ENCODE assay signal across 9 mouse cellular contexts in the genomic region with DNA sequence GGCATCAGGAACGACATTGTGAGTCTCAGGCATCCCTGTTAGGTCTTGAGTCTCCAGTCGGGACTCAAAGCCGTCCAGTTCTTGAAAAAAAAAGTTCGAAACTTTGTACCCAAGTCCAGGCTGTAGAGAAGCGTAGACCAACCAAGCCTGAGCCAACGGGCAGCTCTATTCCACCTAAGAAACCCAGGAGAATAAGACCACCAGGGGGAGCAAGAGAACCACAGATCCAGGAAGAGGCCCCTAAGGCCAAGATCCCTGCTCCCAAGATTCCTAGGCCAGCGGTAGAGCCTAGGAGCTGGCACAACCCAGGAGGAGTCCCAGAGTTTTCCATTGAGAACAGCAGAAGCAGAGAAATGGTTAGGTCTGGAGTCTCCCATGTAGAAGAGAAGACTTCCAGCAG. TPM values are rescaled to one million over a fixed set of nuclear protein-coding genes. Genes with fewer than 3 reads are reported as not detected.
A peak's percentile ranks its signal among the peaks of the same experiment; 100 is the strongest.
DNase-seq lines count a peak whose midpoint lies in the region; ATAC-seq lines count a peak whose summit lies in the region.
"Had no signal": no experiment of that assay in that cellular context is flagged by ENCODE, and none has a peak within 500 bp of the region (broad histone marks: within the 10 kb centered on the region; RNA-seq: fewer than 3 reads in every experiment).

No protein-coding gene starts in this region.

- peak; percentile 41; the same call in 1 of the 2 replicates for ATAC-seq in forebrain, embryonic 12.5 days (ENCODE audit: low FRiP score)
- no peak for ATAC-seq in forebrain, embryonic 13.5 days
- ATAC-seq in hematopoietic stem cell, adult 5-6 weeks (replicated peaks in 1 of 2; ENCODE audit: insufficient read depth in 1 of 2, low FRiP score in 2 of 2, low TSS enrichment in 1 of 2, low read depth in 1 of 2, poor library complexity in 2 of 2, severe bottlenecking in 2 of 2): peak; percentile 48 to 65; a peak in 2 of 4 replicates
- 0 out of 2 replicates have a peak, but pooled peaks have one; percentile 60 for ATAC-seq in megakaryocyte-erythroid progenitor cell, adult 5-6 weeks (replicated peaks; ENCODE audit: low FRiP score, low TSS enrichment, poor library complexity, severe bottlenecking)
- peak; percentile 50; the same call in 1 of the 2 replicates for ATAC-seq in stomach, embryonic 15.5 days (ENCODE audit: insufficient read depth, low FRiP score, low read depth)

- H3K4me3 ChIP-seq in forebrain, embryonic 12.5 days (replicated peaks): no peak overlapping the region
- H3K4me3 ChIP-seq in forebrain, embryonic 13.5 days: no peak overlapping the region
- H3K4me3 ChIP-seq in embryonic facial prominence, embryonic 10.5 days: no peak overlapping the region
- no peak overlapping the region for H3K4me3 ChIP-seq in stomach, embryonic 15.5 days (replicated peaks)

- peak; percentile 58 for DNase-seq in adrenal gland, postnatal 25 days
- peak; percentile 77 for DNase-seq in embryonic facial prominence, embryonic 10.5 days (ENCODE audit: low spot score)
- peak; percentile 72 for DNase-seq in layer of hippocampus, adult 9-11 months

- 0 out of 2 replicates have a peak overlapping the region, but pooled peaks have one; percentile 7 for H3K9ac ChIP-seq in forebrain, embryonic 12.5 days
- H3K9ac ChIP-seq in forebrain, embryonic 13.5 days: no peak overlapping the region
- H3K9ac ChIP-seq in stomach, embryonic 15.5 days: no peak overlapping the region

- peaks cover 52% of the 10 kb centered on the region for H3K27me3 ChIP-seq in forebrain, embryonic 12.5 days
- H3K27me3 ChIP-seq in forebrain, embryonic 13.5 days: peaks cover 47% of the 10 kb centered on the region
- H3K27me3 ChIP-seq in embryonic facial prominence, embryonic 10.5 days (replicated peaks; ENCODE audit: low read depth, poor library complexity, severe bottlenecking): peaks cover 82% of the 10 kb centered on the region
- peaks cover 34% of the 10 kb centered on the region for H3K27me3 ChIP-seq in stomach, embryonic 15.5 days (replicated peaks)

- H3K9me3 ChIP-seq in forebrain, embryonic 12.5 days: peaks cover 3% of the 10 kb centered on the region; the same call in 1 of the 2 replicates
- 0 out of 2 replicates have a peak, but pooled peaks cover 3% of the 10 kb centered on the region for H3K9me3 ChIP-seq in forebrain, embryonic 13.5 days (replicated peaks)
- H3K9me3 ChIP-seq in embryonic facial prominence, embryonic 10.5 days: no peaks in the 10 kb centered on the region; the same call in 1 of the 2 replicates
- no peaks in the 10 kb centered on the region for H3K9me3 ChIP-seq in stomach, embryonic 15.5 days

- no peaks in the 10 kb centered on the region for H3K4me1 ChIP-seq in forebrain, embryonic 12.5 days
- H3K4me1 ChIP-seq in forebrain, embryonic 13.5 days: peaks cover 4% of the 10 kb centered on the region
- H3K4me1 ChIP-seq in embryonic facial prominence, embryonic 10.5 days: peaks cover 21% of the 10 kb centered on the region
- peaks cover 5% of the 10 kb centered on the region; the same call in 1 of the 2 replicates for H3K4me1 ChIP-seq in stomach, embryonic 15.5 days

- no peak overlapping the region for H3K27ac ChIP-seq in forebrain, embryonic 12.5 days
- no peak overlapping the region for H3K27ac ChIP-seq in forebrain, embryonic 13.5 days
- H3K27ac ChIP-seq in embryonic facial prominence, embryonic 10.5 days (replicated peaks): no peak overlapping the region
- H3K27ac ChIP-seq in stomach, embryonic 15.5 days: no peak overlapping the region

- 15% methylated on average over 7 of the region's 7 CpGs for WGBS in forebrain, embryonic 12.5 days
- 19% methylated on average over 7 of the region's 7 CpGs for WGBS in forebrain, embryonic 13.5 days
- WGBS in embryonic facial prominence, embryonic 10.5 days: 17% methylated on average over 7 of the region's 7 CpGs
- WGBS in stomach, embryonic 15.5 days: 14% methylated on average over 7 of the region's 7 CpGs

- no peak overlapping the region for H3K4me2 ChIP-seq in forebrain, embryonic 12.5 days
- H3K4me2 ChIP-seq in forebrain, embryonic 13.5 days: no peak overlapping the region
- no peak overlapping the region for H3K4me2 ChIP-seq in stomach, embryonic 15.5 days

- H3K36me3 ChIP-seq in forebrain, embryonic 12.5 days (replicated peaks): no peaks in the 10 kb centered on the region
- H3K36me3 ChIP-seq in forebrain, embryonic 13.5 days (ENCODE audit: poor library complexity, severe bottlenecking): no peaks in the 10 kb centered on the region
- no peaks in the 10 kb centered on the region for H3K36me3 ChIP-seq in embryonic facial prominence, embryonic 10.5 days (replicated peaks)
- H3K36me3 ChIP-seq in stomach, embryonic 15.5 days: no peaks in the 10 kb centered on the region

RNA-seq across cellular contexts. Expression of gene Mei1, which starts 4.3 kb away (rescaled TPM):
- polyA plus RNA-seq in forebrain, embryonic 12.5 days (2016; fragmentation: Nextera tagmentation; extraction: Ambion mirVana): 0.06 and 0.08 TPM in 2 replicates
- 0.04 and 0.14 TPM in 2 replicates for polyA plus RNA-seq in forebrain, embryonic 13.5 days (2015; fragmentation: Nextera tagmentation; extraction: Ambion mirVana)
- total RNA-seq in adrenal gland, postnatal 25 days (2021): 2.8 and 4.3 TPM in 2 replicates
- polyA plus RNA-seq in embryonic facial prominence, embryonic 10.5 days (2016; fragmentation: Nextera tagmentation; extraction: Ambion mirVana): 0.14 TPM in 1 of 2 replicates, not detected in the other
- total RNA-seq in hematopoietic stem cell, adult 5-6 weeks (2017): not detected in 2 replicates
- total RNA-seq in megakaryocyte-erythroid progenitor cell, adult 5-6 weeks (2014; fragmentation: Nextera tagmentation): not detected in 2 replicates
- not detected in 2 replicates for total RNA-seq in megakaryocyte-erythroid progenitor cell, adult 5-6 weeks (2017)
- not detected in 2 replicates for polyA plus RNA-seq in stomach, embryonic 15.5 days (2015; fragmentation: Nextera tagmentation; extraction: Ambion mirVana)
- polyA plus RNA-seq: lung, embryonic 16.5 days had no signal

RNA-seq across cellular contexts. Expression of gene 4930407I10Rik, which starts 6.6 kb away (rescaled TPM):
- 0.06 TPM in 1 of 2 replicates, not detected in the other for polyA plus RNA-seq in forebrain, embryonic 12.5 days (2016; fragmentation: Nextera tagmentation; extraction: Ambion mirVana)
- not detected in 2 replicates for polyA plus RNA-seq in forebrain, embryonic 13.5 days (2015; fragmentation: Nextera tagmentation; extraction: Ambion mirVana)
- total RNA-seq in adrenal gland, postnatal 25 days (2021): not detected in 2 replicates
- polyA plus RNA-seq in embryonic facial prominence, embryonic 10.5 days (2016; fragmentation: Nextera tagmentation; extraction: Ambion mirVana): not detected in 2 replicates
- total RNA-seq in hematopoietic stem cell, adult 5-6 weeks (2017): not detected in 2 replicates
- not detected in 2 replicates for total RNA-seq in megakaryocyte-erythroid progenitor cell, adult 5-6 weeks (2014; fragmentation: Nextera tagmentation)
- total RNA-seq in megakaryocyte-erythroid progenitor cell, adult 5-6 weeks (2017): not detected in 2 replicates
- polyA plus RNA-seq in stomach, embryonic 15.5 days (2015; fragmentation: Nextera tagmentation; extraction: Ambion mirVana): not detected in 2 replicates
- polyA plus RNA-seq: lung, embryonic 16.5 days had no signal

RNA-seq across cellular contexts. Expression of gene Snu13, which starts 18.1 kb away (rescaled TPM):
- 210 and 220 TPM in 2 replicates for polyA plus RNA-seq in forebrain, embryonic 12.5 days (2016; fragmentation: Nextera tagmentation; extraction: Ambion mirVana)
- polyA plus RNA-seq in forebrain, embryonic 13.5 days (2015; fragmentation: Nextera tagmentation; extraction: Ambion mirVana): 270 and 290 TPM in 2 replicates
- total RNA-seq in adrenal gland, postnatal 25 days (2021): 83.1 and 99.8 TPM in 2 replicates
- 389 and 393 TPM in 2 replicates for polyA plus RNA-seq in embryonic facial prominence, embryonic 10.5 days (2016; fragmentation: Nextera tagmentation; extraction: Ambion mirVana)
- 167 and 205 TPM in 2 replicates for total RNA-seq in hematopoietic stem cell, adult 5-6 weeks (2017)
- 295 and 336 TPM in 2 replicates for total RNA-seq in megakaryocyte-erythroid progenitor cell, adult 5-6 weeks (2014; fragmentation: Nextera tagmentation)
- total RNA-seq in megakaryocyte-erythroid progenitor cell, adult 5-6 weeks (2017): 286 and 307 TPM in 2 replicates
- 259 and 287 TPM in 2 replicates for polyA plus RNA-seq in stomach, embryonic 15.5 days (2015; fragmentation: Nextera tagmentation; extraction: Ambion mirVana)

RNA-seq across cellular contexts. Expression of gene Desi1, which starts 31.8 kb away (rescaled TPM):
- polyA plus RNA-seq in forebrain, embryonic 12.5 days (2016; fragmentation: Nextera tagmentation; extraction: Ambion mirVana): 39.2 and 40.7 TPM in 2 replicates
- polyA plus RNA-seq in forebrain, embryonic 13.5 days (2015; fragmentation: Nextera tagmentation; extraction: Ambion mirVana): 36.7 and 38.4 TPM in 2 replicates
- total RNA-seq in adrenal gland, postnatal 25 days (2021): 80.3 and 81.7 TPM in 2 replicates
- polyA plus RNA-seq in embryonic facial prominence, embryonic 10.5 days (2016; fragmentation: Nextera tagmentation; extraction: Ambion mirVana): 35.7 and 38.8 TPM in 2 replicates
- total RNA-seq in hematopoietic stem cell, adult 5-6 weeks (2017): 8.3 and 10.0 TPM in 2 replicates
- total RNA-seq in megakaryocyte-erythroid progenitor cell, adult 5-6 weeks (2014; fragmentation: Nextera tagmentation): 48.8 and 51.6 TPM in 2 replicates
- 8.0 and 22.3 TPM in 2 replicates for total RNA-seq in megakaryocyte-erythroid progenitor cell, adult 5-6 weeks (2017)
- polyA plus RNA-seq in stomach, embryonic 15.5 days (2015; fragmentation: Nextera tagmentation; extraction: Ambion mirVana): 23.0 and 23.4 TPM in 2 replicates
